Mouse (Mus musculus) kidney, embryonic 16.5 days (tissue): ENCODE results near the gene Cdk5r1. TPM values are rescaled to one million over a fixed set of nuclear protein-coding genes. Genes with fewer than 3 reads are reported as not detected.

Experiments
- ATAC-seq: fragments of 200-750 bp; cut with Nextera tagmentation; 2 replicates; pipeline ENCODE4 v1.8.0; 2017; ENCODE audit warnings: moderate TSS enrichment; ENCODE audit not compliant: low FRiP score, low TSS enrichment
- H3K27ac ChIP-seq: fragments of 300-500 bp; sonication (generic); 2 replicates; pipeline ENCODE4 v1.5.1; 2014; ENCODE audit warnings: low read length
- H3K27me3 ChIP-seq: fragments of 300-500 bp; sonication (generic); 2 replicates; pipeline ENCODE4 v1.6.1; 2014; ENCODE audit warnings: low read length, control low read depth, mixed read lengths; ENCODE audit not compliant: insufficient read depth
- H3K36me3 ChIP-seq: fragments of 300-500 bp; sonication (generic); 2 replicates; pipeline ENCODE4 v1.6.1; 2014; ENCODE audit warnings: low read length, control low read depth, mixed read lengths; ENCODE audit not compliant: insufficient read depth
- H3K4me1 ChIP-seq: fragments of 300-500 bp; sonication (generic); 2 replicates; pipeline ENCODE4 v1.6.1; 2014; ENCODE audit warnings: low read length, control low read depth, mixed read lengths; ENCODE audit not compliant: insufficient read depth
- H3K4me2 ChIP-seq: fragments of 300-500 bp; sonication (generic); replicated peaks from 2 replicates; pipeline ENCODE4 v1.6.1; 2014; ENCODE audit warnings: low read depth, low read length
- H3K4me3 ChIP-seq: fragments of 300-500 bp; sonication (generic); 2 replicates; pipeline ENCODE4 v1.5.1; 2014; ENCODE audit warnings: mild to moderate bottlenecking, low read length
- H3K9ac ChIP-seq: fragments of 300-500 bp; sonication (generic); replicated peaks from 2 replicates; pipeline ENCODE4 v1.6.1; 2014; ENCODE audit warnings: low read length
- H3K9me3 ChIP-seq: fragments of 300-500 bp; sonication (generic); 2 replicates; pipeline ENCODE4 v1.6.1; 2016; ENCODE audit warnings: low read length, control low read depth
- WGBS: fragments of 180-500 bp; shearing (Covaris S2); extraction: QIAGEN DNeasy Blood & Tissue Kit; methylation state at CpG from one replicate; pipeline ENCODE4 v1.1.7; 2014; 5-methylcytosine and 5-hydroxymethylcytosine counted together
- polyA plus RNA-seq: library from polyadenylated mRNA; unstranded; fragments of >200 nt; fragmentation: Nextera tagmentation; extraction: Ambion mirVana; gene quantifications from 2 replicates; pipeline ENCODE4 v1.2.1, GENCODE M21; 2015

The Cdk5r1 gene
- 0.57 and 0.85 TPM in 2 replicates for polyA plus RNA-seq

DNA sequence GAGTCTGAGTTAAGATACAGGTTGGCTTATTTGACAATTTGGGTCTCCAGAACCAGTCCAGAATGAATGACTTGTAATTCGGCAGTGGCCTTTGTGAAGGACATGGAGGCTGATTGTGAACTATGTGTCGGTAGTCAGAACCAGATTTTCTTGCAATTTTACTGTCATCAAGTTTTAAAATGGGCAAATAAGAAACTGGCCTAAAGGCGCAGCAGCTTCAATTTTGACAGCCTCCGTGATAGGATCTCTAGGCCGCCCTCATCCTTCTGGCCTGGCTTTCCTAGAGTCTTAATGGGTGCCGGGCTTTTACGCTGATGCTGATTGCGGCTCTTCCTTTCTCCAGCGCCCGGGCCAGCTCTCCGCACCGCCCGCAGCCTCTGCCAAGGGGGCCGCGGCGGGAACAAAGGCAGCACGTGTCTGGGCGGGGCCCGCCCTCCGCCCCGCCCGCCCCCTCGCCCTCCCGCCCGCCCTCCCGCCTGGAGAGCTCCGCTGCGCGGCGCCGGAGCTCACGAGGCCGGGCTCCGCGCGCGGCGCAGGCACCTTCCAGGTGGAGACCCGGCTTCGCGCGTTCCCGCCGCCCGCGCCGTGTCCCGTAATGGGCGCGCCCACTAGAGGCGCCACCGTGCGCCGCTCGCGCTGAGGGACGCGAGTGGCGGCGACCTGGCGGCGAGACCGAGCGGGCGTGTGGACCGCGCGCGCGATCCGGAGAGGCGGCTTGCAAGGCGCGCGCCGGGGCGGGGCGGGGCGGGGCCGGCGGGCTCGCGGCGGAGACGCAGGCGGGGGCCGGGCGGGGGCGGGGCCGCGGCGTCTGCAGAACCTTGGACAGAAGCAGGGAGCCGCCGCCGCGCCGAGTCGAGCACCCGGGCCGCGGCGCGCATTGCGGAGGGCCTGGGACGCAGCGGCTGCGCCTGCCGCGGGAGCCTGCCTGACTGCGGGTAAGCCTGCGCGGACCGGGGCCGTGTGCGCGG lies at the start of gene Cdk5r1:
Gene Cdk5r1, plus strand, starts transcription at position 802 of the 968 bp plus-strand sequence.
- Histone ChIP-seq H3K9ac (peak within 1 kb of the TSS; percentile 81), H3K4me3 (peak within 1 kb of the TSS; percentile 83), H3K27ac (peak within 1 kb of the TSS; percentile 44; the same call in 1 of the 2 replicates), H3K4me1 (peaks cover 20% of the 10 kb centered on the region), H3K4me2 (peak within 1 kb of the TSS; percentile 100), H3K9me3 (no peaks in the 10 kb centered on the region), H3K27me3 (no peaks in the 10 kb centered on the region), H3K36me3 (peaks cover 19% of the 10 kb centered on the region)
- under 1% methylated on average over 72 of the region's 116 CpGs for whole genome bisulfite sequencing
- ATAC-seq = peak; percentile 93

GRCm38 (mm10) chr11:80428381-80429008 lies 48.3 kb upstream of the Cdk5r1 start, which contains the start of gene Psmd11:
Gene Psmd11 (plus strand): TSS chr11:80428615.
- Histone ChIP-seq H3K36me3 (peaks cover 8% of the 10 kb centered on the region; the same call in 1 of the 2 replicates), H3K4me3 (peak within 1 kb of the TSS; percentile 98), H3K27me3 (no peaks in the 10 kb centered on the region), H3K27ac (peak within 1 kb of the TSS; percentile 82), H3K4me2 (peak within 1 kb of the TSS; percentile 65), H3K9me3 (no peaks in the 10 kb centered on the region), H3K4me1 (peaks cover 9% of the 10 kb centered on the region), H3K9ac (peak within 1 kb of the TSS; percentile 96)
- WGBS = under 1% methylated on average over 45 of the region's 58 CpGs
- ATAC-seq = peak; percentile 99

DNA sequence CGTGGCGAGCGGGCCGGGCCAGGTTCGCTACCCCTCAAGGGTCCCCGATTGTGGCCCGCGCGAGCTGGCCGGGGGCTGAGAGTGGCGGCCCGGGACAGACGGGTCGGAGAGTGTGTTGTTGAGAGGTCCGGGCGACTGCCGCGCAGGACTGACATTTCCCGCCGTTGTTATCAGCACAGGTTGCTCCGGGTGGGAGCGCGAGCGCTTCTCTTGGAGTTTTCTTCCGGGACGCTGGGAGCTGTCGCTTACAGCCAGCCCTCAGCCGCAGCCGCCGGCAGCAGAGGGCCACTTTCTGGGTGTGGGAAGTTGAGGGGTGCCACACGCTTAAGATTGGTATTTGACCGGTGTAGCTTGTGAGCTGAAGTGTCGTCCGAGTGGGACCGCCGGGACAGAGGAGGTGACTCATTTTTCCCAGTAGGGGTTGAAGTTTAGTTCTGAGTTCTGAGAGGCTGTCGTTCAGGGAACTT lies 47.8 kb upstream of the Cdk5r1 start:
- peak overlapping the region; percentile 82 for H3K27ac ChIP-seq
- peak overlapping the region; percentile 98 for H3K4me3 ChIP-seq
- H3K27me3 ChIP-seq = no peaks in the 10 kb centered on the region
- H3K9me3 ChIP-seq = no peaks in the 10 kb centered on the region
- no peak; the same call in 1 of the 2 replicates for ATAC-seq
- under 1% methylated on average over 37 of the region's 37 CpGs for WGBS
- H3K4me2 ChIP-seq = peak overlapping the region; percentile 65
- peak overlapping the region; percentile 96 for H3K9ac ChIP-seq
- H3K36me3 ChIP-seq = peaks cover 8% of the 10 kb centered on the region; the same call in 1 of the 2 replicates
- peaks cover 9% of the 10 kb centered on the region for H3K4me1 ChIP-seq

- H3K4me3 ChIP-seq = peak overlapping the region; percentile 98
- H3K9ac ChIP-seq = peak overlapping the region; percentile 96
- no peak overlapping the region for H3K27ac ChIP-seq
- H3K36me3 ChIP-seq = peaks cover 11% of the 10 kb centered on the region; the same call in 1 of the 2 replicates
- ATAC-seq = no peak
- H3K4me1 ChIP-seq = peaks cover 9% of the 10 kb centered on the region
- H3K4me2 ChIP-seq = peak overlapping the region; percentile 65
- 56% methylated on average over 14 of the region's 14 CpGs for WGBS
- no peaks in the 10 kb centered on the region for H3K9me3 ChIP-seq
- no peaks in the 10 kb centered on the region for H3K27me3 ChIP-seq
Measured at GRCm38 (mm10) chr11:80429500-80430166, 47.2 kb upstream of the Cdk5r1 start.

- 79% methylated on average over 3 of the region's 3 CpGs for WGBS
- H3K36me3 ChIP-seq = peaks cover 12% of the 10 kb centered on the region; the same call in 1 of the 2 replicates
- ATAC-seq = no peak
- no peak overlapping the region for H3K27ac ChIP-seq
- no peak overlapping the region for H3K4me3 ChIP-seq
- H3K9me3 ChIP-seq = no peaks in the 10 kb centered on the region
- no peaks in the 10 kb centered on the region for H3K27me3 ChIP-seq
- H3K9ac ChIP-seq = no peak overlapping the region
- no peak overlapping the region for H3K4me2 ChIP-seq
- peaks cover 9% of the 10 kb centered on the region for H3K4me1 ChIP-seq
Measured at GRCm38 (mm10) chr11:80430366-80430910, 46.4 kb upstream of the Cdk5r1 start.

- ATAC-seq = no peak
- no peaks in the 10 kb centered on the region for H3K27me3 ChIP-seq
- no peaks in the 10 kb centered on the region for H3K4me1 ChIP-seq
- no peak overlapping the region for H3K4me3 ChIP-seq
- peaks cover 45% of the 10 kb centered on the region for H3K36me3 ChIP-seq
- no peak overlapping the region for H3K27ac ChIP-seq
- H3K9ac ChIP-seq = no peak overlapping the region
- no peaks in the 10 kb centered on the region for H3K9me3 ChIP-seq
- 92% methylated on average over 3 of the region's 3 CpGs for WGBS
- H3K4me2 ChIP-seq = no peak overlapping the region
Measured at GRCm38 (mm10) chr11:80446916-80447315, 29.9 kb upstream of the Cdk5r1 start.

DNA sequence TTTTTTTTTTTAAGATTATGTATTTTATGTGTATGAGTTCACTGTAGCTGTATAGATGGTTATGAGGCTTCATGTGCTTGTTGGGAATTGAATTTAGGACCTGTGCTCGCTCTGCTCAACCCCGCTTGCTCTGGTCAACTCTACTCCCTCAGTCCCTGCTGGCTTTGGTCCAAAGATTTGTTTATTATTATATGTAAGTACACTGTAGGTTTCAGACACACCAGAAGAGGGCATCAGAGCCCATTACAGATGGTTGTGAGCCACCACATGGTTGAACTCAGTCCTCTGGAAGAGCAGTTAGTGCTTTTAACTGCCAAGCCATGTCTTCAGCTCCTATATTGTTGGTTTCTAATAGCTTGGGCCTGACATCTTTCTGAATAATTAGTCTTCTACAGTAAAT lies 27.0 kb upstream of the Cdk5r1 start:
- H3K9ac ChIP-seq = no peak overlapping the region
- H3K9me3 ChIP-seq = no peaks in the 10 kb centered on the region
- WGBS = 82% methylated on average over 2 of the region's 2 CpGs

DNA sequence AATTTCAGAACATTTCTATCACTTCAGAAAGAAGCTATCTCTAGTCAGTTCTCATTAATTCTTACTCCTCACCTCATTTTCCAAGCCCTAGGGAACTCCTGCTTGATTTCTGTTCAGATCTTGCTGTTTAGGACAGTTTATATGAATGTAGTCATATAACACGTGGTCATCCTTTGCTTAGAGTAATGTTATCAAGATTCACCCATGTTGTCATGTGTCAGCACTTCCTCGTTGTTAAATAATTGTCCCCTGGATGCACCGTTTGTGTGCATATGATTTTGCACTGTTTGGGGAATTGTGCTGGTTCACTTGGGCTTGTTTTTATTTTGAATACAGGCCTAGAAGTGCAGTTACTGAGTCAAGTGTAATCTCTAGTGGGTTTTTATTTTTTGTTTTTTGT lies 24.6 kb upstream of the Cdk5r1 start:
- no peak overlapping the region for H3K27ac ChIP-seq
- no peak overlapping the region for H3K4me2 ChIP-seq
- no peak for ATAC-seq
- H3K36me3 ChIP-seq = peaks cover 33% of the 10 kb centered on the region
- no peaks in the 10 kb centered on the region for H3K27me3 ChIP-seq
- no peaks in the 10 kb centered on the region for H3K9me3 ChIP-seq
- no peak overlapping the region for H3K9ac ChIP-seq
- H3K4me1 ChIP-seq = no peaks in the 10 kb centered on the region
- WGBS = 91% methylated on average over 3 of the region's 3 CpGs
- no peak overlapping the region for H3K4me3 ChIP-seq

More for the DNA sequence above, 27.0 kb upstream of the Cdk5r1 start:
- Histone ChIP-seq H3K27ac (no peak overlapping the region), H3K27me3 (no peaks in the 10 kb centered on the region), H3K36me3 (peaks cover 46% of the 10 kb centered on the region), H3K4me1 (no peaks in the 10 kb centered on the region), H3K4me2 (no peak overlapping the region), H3K4me3 (no peak overlapping the region)
- ATAC-seq = no peak

GRCm38 (mm10) chr11:80453198-80453597 lies 23.6 kb upstream of the Cdk5r1 start:
- H3K27me3 ChIP-seq = no peaks in the 10 kb centered on the region
- no peaks in the 10 kb centered on the region for H3K4me1 ChIP-seq
- H3K4me3 ChIP-seq = no peak overlapping the region
- no peak overlapping the region for H3K9ac ChIP-seq
- H3K4me2 ChIP-seq = no peak overlapping the region
- H3K9me3 ChIP-seq = no peaks in the 10 kb centered on the region
- no peak for ATAC-seq
- peaks cover 32% of the 10 kb centered on the region for H3K36me3 ChIP-seq
- no peak overlapping the region for H3K27ac ChIP-seq
- WGBS = 89% methylated on average over 1 of the region's 1 CpGs
